Mouse (Mus musculus): ENCODE measurements around the gene Arpc3. TPM values are rescaled to one million over a fixed set of nuclear protein-coding genes. Genes with fewer than 3 reads are reported as not detected.

Gene Arpc3
- 111 and 128 TPM in 2 replicates for polyA plus RNA-seq (2016; fragmentation: Nextera tagmentation; extraction: Ambion mirVana)

DNA sequence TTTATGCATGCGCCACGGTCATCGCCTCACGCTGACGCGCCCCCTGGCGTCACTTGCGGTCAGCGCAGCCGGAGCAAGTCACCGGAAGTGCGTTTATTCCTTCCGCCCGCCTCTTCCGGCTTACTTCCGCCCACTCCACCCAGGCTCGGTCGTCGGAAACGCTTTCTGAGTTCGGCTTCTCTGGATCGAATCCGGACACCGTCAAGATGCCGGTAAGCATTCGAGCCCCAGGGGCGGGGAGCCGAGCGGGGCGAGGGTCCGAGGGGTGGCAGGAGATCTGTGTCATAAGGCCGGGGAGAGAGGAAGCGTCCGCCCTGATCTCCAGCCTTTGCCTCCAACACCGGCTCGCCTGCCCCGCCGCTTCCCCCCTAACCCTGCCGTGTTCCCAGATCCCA is at the start of gene Arpc3:
Arpc3 (plus strand) TSS at position 93 of the 395 bp plus-strand sequence.
- peaks cover 3% of the 10 kb centered on the region for H3K36me3 ChIP-seq (replicated peaks)
- peak within 1 kb of the TSS; percentile 80 for H3K4me3 ChIP-seq (replicated peaks)
- peak; percentile 85 for ATAC-seq (ENCODE audit: low FRiP score)
- no peaks in the 10 kb centered on the region for H3K27me3 ChIP-seq
- peak within 1 kb of the TSS; percentile 78 for H3K9ac ChIP-seq
- H3K9me3 ChIP-seq = no peaks in the 10 kb centered on the region
- peak within 1 kb of the TSS; percentile 94 for H3K4me2 ChIP-seq
- peaks cover 13% of the 10 kb centered on the region for H3K4me1 ChIP-seq
- H3K27ac ChIP-seq = peak within 1 kb of the TSS; percentile 42; the same call in 1 of the 2 replicates
- under 1% methylated on average over 39 of the region's 39 CpGs for WGBS

DNA sequence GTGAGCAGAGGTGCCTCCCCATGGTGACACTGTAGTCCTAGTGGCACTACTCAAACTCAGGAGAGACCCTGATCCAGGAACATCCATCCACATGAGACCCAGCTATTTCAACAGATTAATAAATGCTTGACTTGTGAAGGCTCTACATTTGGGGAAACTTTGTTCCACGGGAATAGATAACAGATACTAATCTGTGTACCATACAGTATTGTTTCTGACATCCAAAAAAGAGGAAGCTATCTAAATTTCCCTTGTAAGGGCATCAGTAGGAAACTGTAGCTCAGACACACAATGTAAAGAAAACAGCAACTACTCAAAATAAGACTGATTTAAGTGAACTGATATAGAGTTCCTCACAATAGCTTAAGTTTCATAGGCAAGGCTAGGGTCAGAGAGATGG is 48.8 kb upstream of the Arpc3 start:
- H3K27me3 ChIP-seq = no peaks in the 10 kb centered on the region
- H3K9me3 ChIP-seq = no peaks in the 10 kb centered on the region
- no peaks in the 10 kb centered on the region for H3K36me3 ChIP-seq (replicated peaks)
- 83% methylated on average over 1 of the region's 1 CpGs for WGBS
- no peak overlapping the region for H3K27ac ChIP-seq
- H3K4me2 ChIP-seq = no peak overlapping the region
- no peak overlapping the region for H3K4me3 ChIP-seq (replicated peaks)
- no peak for ATAC-seq (ENCODE audit: low FRiP score)
- H3K4me1 ChIP-seq = peaks cover 4% of the 10 kb centered on the region; the same call in 1 of the 2 replicates
- H3K9ac ChIP-seq = no peak overlapping the region

GRCm38 (mm10) chr5:122343768-122344167 is 47.9 kb upstream of the Arpc3 start:
- Histone ChIP-seq H3K4me2 (no peak overlapping the region), H3K9me3 (no peaks in the 10 kb centered on the region), H3K36me3 (replicated peaks) (no peaks in the 10 kb centered on the region), H3K4me1 (peaks cover 4% of the 10 kb centered on the region; the same call in 1 of the 2 replicates), H3K4me3 (replicated peaks) (no peak overlapping the region), H3K27ac (no peak overlapping the region), H3K9ac (no peak overlapping the region), H3K27me3 (no peaks in the 10 kb centered on the region)
- 52% methylated on average over 7 of the region's 7 CpGs for WGBS
- ATAC-seq (ENCODE audit: low FRiP score) = no peak

- no peaks in the 10 kb centered on the region for H3K27me3 ChIP-seq
- no peaks in the 10 kb centered on the region for H3K9me3 ChIP-seq
- no peak overlapping the region for H3K9ac ChIP-seq
- H3K27ac ChIP-seq = no peak overlapping the region
- no peaks in the 10 kb centered on the region for H3K36me3 ChIP-seq (replicated peaks)
- H3K4me3 ChIP-seq (replicated peaks) = no peak overlapping the region
- no peak for ATAC-seq (ENCODE audit: low FRiP score)
- H3K4me1 ChIP-seq = peaks cover 4% of the 10 kb centered on the region; the same call in 1 of the 2 replicates
- 10% methylated on average over 5 of the region's 5 CpGs for WGBS
- no peak overlapping the region for H3K4me2 ChIP-seq
Observed at GRCm38 (mm10) chr5:122344260-122344659, 47.4 kb upstream of the Arpc3 start.

GRCm38 (mm10) chr5:122345777-122346176 is 45.9 kb upstream of the Arpc3 start:
- ATAC-seq (ENCODE audit: low FRiP score) = no peak
- no peaks in the 10 kb centered on the region for H3K27me3 ChIP-seq
- no peak overlapping the region for H3K4me2 ChIP-seq
- H3K27ac ChIP-seq = no peak overlapping the region
- no peak overlapping the region for H3K9ac ChIP-seq
- peaks cover 4% of the 10 kb centered on the region; the same call in 1 of the 2 replicates for H3K4me1 ChIP-seq
- no peak overlapping the region for H3K4me3 ChIP-seq (replicated peaks)
- no peaks in the 10 kb centered on the region for H3K9me3 ChIP-seq
- WGBS = 73% methylated on average over 4 of the region's 4 CpGs
- no peaks in the 10 kb centered on the region for H3K36me3 ChIP-seq (replicated peaks)

GRCm38 (mm10) chr5:122353807-122354491 is 37.7 kb upstream of the Arpc3 start, which contains the start of the genes Rad9b and Vps29:
Gene Rad9b (minus strand): TSS chr5:122354233.
Gene Vps29 (plus strand): TSS chr5:122354369.
- H3K27me3 ChIP-seq = no peaks in the 10 kb centered on the region
- ATAC-seq (ENCODE audit: low FRiP score) = peak; percentile 93

DNA sequence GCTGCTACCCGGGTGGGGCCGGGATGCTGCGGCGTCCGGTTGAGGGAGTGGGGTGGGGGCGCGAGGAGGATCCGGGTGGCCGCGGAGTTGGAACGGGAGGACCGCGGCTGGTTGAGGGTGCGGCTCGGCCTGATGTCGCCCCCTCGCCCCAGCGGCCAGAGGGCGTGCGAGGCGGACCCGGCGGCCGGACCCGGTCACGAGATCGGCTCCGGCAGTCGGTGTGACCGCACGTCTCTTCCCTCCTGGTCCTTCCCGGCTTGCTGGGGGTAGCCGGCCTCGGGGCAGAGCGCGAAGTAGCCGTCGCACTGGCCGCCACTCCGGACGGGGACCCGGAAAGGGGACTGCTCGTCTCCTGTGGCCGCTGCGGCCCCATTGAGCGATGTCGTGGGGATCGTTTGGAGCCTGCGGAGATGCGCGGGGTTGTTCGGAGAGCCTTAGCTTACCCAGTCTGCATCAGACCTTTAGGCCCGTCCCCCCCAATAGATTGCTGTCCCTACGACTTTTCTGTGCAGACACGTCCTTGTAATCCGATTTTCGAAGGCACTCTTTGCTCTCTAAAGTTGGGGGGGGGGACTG is 37.1 kb upstream of the Arpc3 start:
- Histone ChIP-seq H3K36me3 (replicated peaks) (peaks cover 5% of the 10 kb centered on the region; the same call in 1 of the 2 replicates), H3K27me3 (no peaks in the 10 kb centered on the region), H3K4me2 (peak overlapping the region; percentile 86), H3K9me3 (no peaks in the 10 kb centered on the region), H3K4me1 (peaks cover 15% of the 10 kb centered on the region), H3K9ac (peak overlapping the region; percentile 91), H3K4me3 (replicated peaks) (peak overlapping the region; percentile 92), H3K27ac (peak overlapping the region; percentile 80)
- no peak; the same call in 1 of the 2 replicates for ATAC-seq (ENCODE audit: low FRiP score)
- WGBS = under 1% methylated on average over 51 of the region's 57 CpGs

More at GRCm38 (mm10) chr5:122353807-122354491, 37.7 kb upstream of the Arpc3 start, which contains the start of the genes Rad9b and Vps29:
- peak within 1 kb of the TSS; percentile 86 for H3K4me2 ChIP-seq
- H3K36me3 ChIP-seq (replicated peaks) = peaks cover 2% of the 10 kb centered on the region; the same call in 1 of the 2 replicates
- H3K4me1 ChIP-seq = peaks cover 15% of the 10 kb centered on the region
- peak within 1 kb of the TSS; percentile 80 for H3K27ac ChIP-seq
- H3K9ac ChIP-seq = peak within 1 kb of the TSS; percentile 91
- 3% methylated on average over 51 of the region's 51 CpGs for WGBS
- peak within 1 kb of the TSS; percentile 92 for H3K4me3 ChIP-seq (replicated peaks)
- no peaks in the 10 kb centered on the region for H3K9me3 ChIP-seq

GRCm38 (mm10) chr5:122371591-122372191 is 20.0 kb upstream of the Arpc3 start, which contains the start of gene Gpn3:
Gene Gpn3 (plus strand): TSS chr5:122371876.
- H3K9ac ChIP-seq = peak within 1 kb of the TSS; percentile 87
- H3K4me3 ChIP-seq (replicated peaks) = peak within 1 kb of the TSS; percentile 68
- peak; percentile 86 for ATAC-seq (ENCODE audit: low FRiP score)
- peaks cover 22% of the 10 kb centered on the region for H3K4me1 ChIP-seq
- H3K9me3 ChIP-seq = no peaks in the 10 kb centered on the region
- peaks cover 40% of the 10 kb centered on the region for H3K36me3 ChIP-seq (replicated peaks)
- peak within 1 kb of the TSS; percentile 71 for H3K4me2 ChIP-seq
- H3K27me3 ChIP-seq = no peaks in the 10 kb centered on the region
- WGBS = under 1% methylated on average over 36 of the region's 46 CpGs
- peak within 1 kb of the TSS; percentile 98 for H3K27ac ChIP-seq

DNA sequence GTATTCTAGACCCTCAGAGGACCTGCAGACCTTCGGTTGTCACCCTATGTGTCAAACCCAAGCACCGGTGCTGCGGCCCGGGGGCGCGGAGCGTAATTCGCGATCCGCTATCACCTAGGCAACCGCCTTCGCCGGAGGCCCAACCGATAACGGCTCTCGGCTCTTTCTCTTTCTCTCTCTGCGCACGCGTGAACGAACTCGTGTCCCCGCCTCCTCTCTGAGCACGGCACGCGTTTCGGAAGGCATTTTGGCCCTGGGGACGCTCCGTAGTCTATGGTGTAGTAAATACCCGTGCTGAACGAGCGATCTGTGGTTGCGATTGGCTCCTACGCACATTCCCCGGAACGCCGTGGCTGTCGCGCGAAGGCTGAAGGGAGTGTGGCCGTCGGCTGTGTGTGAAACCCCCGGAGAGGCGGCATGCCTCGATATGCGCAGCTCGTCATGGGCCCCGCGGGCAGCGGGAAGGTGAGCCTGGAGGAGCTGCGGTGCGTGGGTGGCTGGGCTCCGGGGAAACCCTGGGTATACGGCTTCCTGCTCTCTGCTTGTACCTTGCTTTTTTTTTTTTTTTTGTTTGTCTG is 19.4 kb upstream of the Arpc3 start, which contains the start of gene Fam216a:
Fam216a (minus strand) TSS at position 173 of the 578 bp plus-strand sequence.
- peak within 1 kb of the TSS; percentile 71 for H3K4me2 ChIP-seq
- WGBS = under 1% methylated on average over 53 of the region's 53 CpGs
- ATAC-seq (ENCODE audit: low FRiP score) = peak; percentile 94
- H3K4me3 ChIP-seq (replicated peaks) = peak within 1 kb of the TSS; percentile 68
- H3K4me1 ChIP-seq = peaks cover 22% of the 10 kb centered on the region
- H3K27me3 ChIP-seq = no peaks in the 10 kb centered on the region
- H3K36me3 ChIP-seq (replicated peaks) = peaks cover 34% of the 10 kb centered on the region
- H3K9ac ChIP-seq = peak within 1 kb of the TSS; percentile 87
- H3K27ac ChIP-seq = peak within 1 kb of the TSS; percentile 98
- H3K9me3 ChIP-seq = no peaks in the 10 kb centered on the region

- Histone ChIP-seq H3K9me3 (no peaks in the 10 kb centered on the region), H3K36me3 (replicated peaks) (peaks cover 28% of the 10 kb centered on the region), H3K27ac (peak overlapping the region; percentile 88), H3K4me1 (peaks cover 22% of the 10 kb centered on the region), H3K9ac (peak overlapping the region; percentile 76), H3K4me2 (peak overlapping the region; percentile 71), H3K27me3 (no peaks in the 10 kb centered on the region), H3K4me3 (replicated peaks) (peak overlapping the region; percentile 68)
- 6% methylated on average over 5 of the region's 5 CpGs for WGBS
- no peak for ATAC-seq (ENCODE audit: low FRiP score)
Observed at GRCm38 (mm10) chr5:122372878-122373277, 18.8 kb upstream of the Arpc3 start.

GRCm38 (mm10) chr5:122377101-122377833 is 14.4 kb upstream of the Arpc3 start:
- no peak overlapping the region for H3K9ac ChIP-seq
- WGBS = 89% methylated on average over 4 of the region's 4 CpGs
- H3K27me3 ChIP-seq = no peaks in the 10 kb centered on the region
- no peak overlapping the region for H3K4me2 ChIP-seq
- ATAC-seq (ENCODE audit: low FRiP score) = no peak
- peaks cover 49% of the 10 kb centered on the region for H3K36me3 ChIP-seq (replicated peaks)
- H3K4me3 ChIP-seq (replicated peaks) = no peak overlapping the region
- H3K9me3 ChIP-seq = no peaks in the 10 kb centered on the region
- peaks cover 12% of the 10 kb centered on the region for H3K4me1 ChIP-seq
- H3K27ac ChIP-seq = no peak overlapping the region

Data from forebrain, embryonic 12.5 days (tissue).